Mouse (Mus musculus) embryo, embryonic 11 days (tissue): ENCODE measurements at regions not wholly inside any gene's neighbourhood (a gene's known extent, or its start where the extent isn't known, plus 50 kb on each side); places are given as distances from the start of the nearest gene placed in this dataset.

Source experiments
- DNase-seq: peaks from one replicate; pipeline ENCODE4 v3.0.0-alpha.2; 2015

DNA sequence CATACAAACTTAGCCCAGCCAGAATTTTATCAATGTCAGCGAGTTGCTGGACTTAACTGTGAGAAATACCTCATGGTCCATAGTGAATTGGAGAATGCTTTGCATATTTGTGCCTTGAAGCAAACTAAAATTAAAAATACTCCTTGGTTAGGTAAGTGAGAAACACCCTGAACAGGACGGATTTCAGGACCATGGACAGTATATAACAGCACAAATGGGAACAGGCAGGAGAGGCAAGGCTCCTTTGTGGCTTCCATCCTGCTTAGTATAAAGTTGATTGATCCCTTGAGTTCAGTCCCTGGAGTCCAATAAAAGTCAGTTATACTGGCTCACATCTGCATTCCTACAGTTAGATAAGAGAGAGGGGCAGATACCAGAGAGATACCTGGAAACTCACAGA, 53.9 kb upstream of the Bpifa3 start:
- DNase-seq = peak; percentile 67
